Mouse (Mus musculus) embryonic facial prominence, embryonic 11.5 days (tissue): ENCODE data around the gene Zfp68. TPM values are rescaled to one million over a fixed set of nuclear protein-coding genes. Genes with fewer than 3 reads are reported as not detected.

ENCODE experiments used
- ATAC-seq: fragments of 200-750 bp; cut with Nextera tagmentation; replicated peaks from 2 replicates; pipeline ENCODE4 v1.8.0; 2017; ENCODE audit warnings: low read depth; ENCODE audit not compliant: insufficient number of reproducible peaks, low FRiP score, low TSS enrichment
- DNase-seq: peaks from one replicate; pipeline ENCODE4 v3.0.0-alpha.2; 2015; ENCODE audit warnings: low spot score
- H3K27ac ChIP-seq: fragments of 300-500 bp; sonication (generic); replicated peaks from 2 replicates; pipeline ENCODE4 v1.5.1; 2014; ENCODE audit warnings: mild to moderate bottlenecking, low read depth, low read length, control low read depth
- H3K27me3 ChIP-seq: fragments of 300-500 bp; sonication (generic); 2 replicates; pipeline ENCODE4 v1.6.1; 2014; ENCODE audit warnings: mild to moderate bottlenecking, low read length, moderate library complexity, mixed read lengths; ENCODE audit not compliant: control insufficient read depth, insufficient read depth
- H3K36me3 ChIP-seq: fragments of 300-500 bp; sonication (generic); replicated peaks from 2 replicates; pipeline ENCODE4 v1.6.1; 2014; ENCODE audit warnings: low read depth, mild to moderate bottlenecking, low read length, moderate library complexity, mixed read lengths; ENCODE audit not compliant: control insufficient read depth, insufficient read depth
- H3K4me1 ChIP-seq: fragments of 300-500 bp; sonication (generic); 2 replicates; pipeline ENCODE4 v1.6.1; 2014; ENCODE audit warnings: low read length, mixed read lengths; ENCODE audit not compliant: control insufficient read depth, insufficient read depth
- H3K4me2 ChIP-seq: fragments of 300-500 bp; sonication (generic); 2 replicates; pipeline ENCODE4 v1.6.1; 2014; ENCODE audit warnings: low read depth, mild to moderate bottlenecking, control low read depth, low read length, moderate library complexity
- H3K4me3 ChIP-seq: fragments of 300-500 bp; sonication (generic); 2 replicates; pipeline ENCODE4 v1.5.1; 2014; ENCODE audit warnings: low read depth, low read length, control low read depth
- H3K9ac ChIP-seq: fragments of 300-500 bp; sonication (generic); replicated peaks from 2 replicates; pipeline ENCODE4 v1.6.1; 2014; ENCODE audit warnings: mild to moderate bottlenecking, control low read depth, low read length
- H3K9me3 ChIP-seq: fragments of 300-500 bp; sonication (generic); replicated peaks from 2 replicates; pipeline ENCODE4 v1.6.1; 2016; ENCODE audit warnings: mild to moderate bottlenecking, low read length, inconsistent platforms, mixed read lengths; ENCODE audit not compliant: control insufficient read depth
- WGBS: fragments of 180-500 bp; shearing (Covaris S2); extraction: QIAGEN DNeasy Blood & Tissue Kit; methylation state at CpG from one replicate; pipeline ENCODE4 v1.1.7; 2014; 5-methylcytosine and 5-hydroxymethylcytosine counted together
- polyA plus RNA-seq: library from polyadenylated mRNA; unstranded; fragments of >200 nt; fragmentation: Nextera tagmentation; extraction: Ambion mirVana; gene quantifications from 2 replicates; pipeline ENCODE4 v1.2.1, GENCODE M21; 2014

Gene Zfp68
- polyA plus RNA-seq, result 79.1 and 91.8 TPM in 2 replicates

DNA sequence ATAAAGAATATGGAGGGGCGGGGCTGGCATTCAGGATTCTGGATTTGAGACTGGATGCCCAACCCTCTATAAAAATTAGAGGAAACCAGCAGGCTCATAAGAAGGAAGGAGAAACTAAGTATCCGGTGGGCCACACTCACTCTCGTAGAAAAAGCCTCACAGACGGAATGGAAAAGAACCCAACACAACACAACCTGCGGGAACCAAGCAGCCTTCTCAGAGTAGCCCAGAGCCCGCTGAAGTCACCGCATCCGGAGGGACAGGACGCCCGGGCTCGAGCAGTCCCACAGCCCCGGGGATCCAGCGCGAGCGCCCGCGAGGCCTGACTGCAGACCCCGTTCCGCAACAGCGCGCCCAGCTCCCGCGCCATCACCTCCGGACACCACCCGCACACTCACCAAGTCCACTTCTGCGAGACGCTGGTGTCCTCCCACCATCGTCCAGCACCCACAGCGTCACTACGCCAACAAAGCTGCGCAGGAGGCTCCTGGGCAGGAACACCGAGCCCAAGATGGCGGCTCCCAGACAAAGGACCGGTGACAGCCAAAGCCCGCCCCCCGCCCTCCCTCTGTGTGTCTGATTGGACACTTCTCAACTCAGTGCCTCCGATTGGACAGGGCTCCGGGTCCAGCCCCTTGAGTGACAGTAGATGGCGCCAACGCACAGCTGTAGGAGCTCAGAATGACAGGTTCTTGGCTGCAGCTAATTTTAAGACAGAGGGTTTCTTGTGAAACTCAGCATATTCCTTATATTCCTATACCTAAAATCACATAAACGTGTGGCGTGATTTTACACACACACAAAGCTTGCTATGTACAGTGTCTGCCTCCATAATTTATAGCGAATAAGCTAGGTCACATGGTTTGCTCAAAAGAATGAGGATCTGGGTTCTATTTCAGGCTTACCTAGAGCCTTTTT, at the start of gene Zfp68:
Gene Zfp68 (minus strand): TSS at position 551 of the 918 bp plus-strand sequence.
- H3K4me2 ChIP-seq, result peak within 1 kb of the TSS; percentile 14; the same call in 1 of the 2 replicates
- H3K9ac ChIP-seq, result peak within 1 kb of the TSS; percentile 96
- no peaks in the 10 kb centered on the region for H3K4me1 ChIP-seq
- no peaks in the 10 kb centered on the region for H3K9me3 ChIP-seq
- DNase-seq (peak; percentile 97), ATAC-seq (peak; percentile 95)
- H3K27ac ChIP-seq, result peak within 1 kb of the TSS; percentile 90
- WGBS, result under 1% methylated on average over 41 of the region's 43 CpGs
- H3K4me3 ChIP-seq, result peak within 1 kb of the TSS; percentile 81
- peaks cover 20% of the 10 kb centered on the region for H3K36me3 ChIP-seq
- no peaks in the 10 kb centered on the region for H3K27me3 ChIP-seq

- DNase-seq (peak; percentile 77), ATAC-seq (0 out of 2 replicates have a peak, but pooled peaks have one; percentile 48)
- Histone ChIP-seq H3K4me3 (no peak overlapping the region), H3K4me1 (no peaks in the 10 kb centered on the region), H3K4me2 (no peak overlapping the region), H3K27ac (no peak overlapping the region), H3K27me3 (no peaks in the 10 kb centered on the region), H3K36me3 (no peaks in the 10 kb centered on the region), H3K9ac (no peak overlapping the region), H3K9me3 (no peaks in the 10 kb centered on the region)
- WGBS, result 9% methylated on average over 5 of the region's 5 CpGs
These were observed 39.4 kb upstream of the Zfp68 start for GRCm38 (mm10) chr5:138658922-138659321.

DNA sequence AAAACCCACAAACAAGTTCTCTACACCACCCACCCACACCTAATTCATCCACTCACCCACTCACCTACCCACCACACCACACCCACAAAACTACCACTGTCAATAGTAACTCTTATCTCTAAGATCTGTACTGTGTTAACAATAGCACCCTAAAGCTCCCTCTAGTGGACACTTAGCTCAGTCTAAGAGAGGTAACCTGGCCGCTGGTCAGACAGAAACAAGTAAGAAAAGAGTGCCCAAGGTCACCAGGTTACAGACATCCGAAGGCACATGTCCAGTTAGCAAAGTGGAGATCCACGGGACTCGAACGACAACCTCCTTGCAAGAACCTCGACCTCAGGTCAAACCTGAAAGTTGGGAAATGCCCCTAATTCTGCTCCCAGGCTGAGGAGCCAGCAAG, 38.3 kb upstream of the Zfp68 start:
- peak; percentile 80 for DNase-seq
- 0 out of 2 replicates have a peak, but pooled peaks have one; percentile 52 for ATAC-seq

GRCm38 (mm10) chr5:138657407-138657806, 37.8 kb upstream of the Zfp68 start:
- Histone ChIP-seq H3K27me3 (no peaks in the 10 kb centered on the region), H3K4me1 (no peaks in the 10 kb centered on the region), H3K9me3 (no peaks in the 10 kb centered on the region), H3K4me3 (no peak overlapping the region), H3K9ac (no peak overlapping the region), H3K27ac (no peak overlapping the region), H3K36me3 (no peaks in the 10 kb centered on the region), H3K4me2 (no peak overlapping the region)
- WGBS, result 90% methylated on average over 3 of the region's 3 CpGs
- DNase-seq, result no peak
- ATAC-seq, result no peak

More for the DNA sequence above, 38.3 kb upstream of the Zfp68 start:
- no peaks in the 10 kb centered on the region for H3K36me3 ChIP-seq
- H3K4me3 ChIP-seq, result no peak overlapping the region
- H3K4me2 ChIP-seq, result no peak overlapping the region
- no peak overlapping the region for H3K9ac ChIP-seq
- 32% methylated on average over 6 of the region's 6 CpGs for WGBS
- no peaks in the 10 kb centered on the region for H3K27me3 ChIP-seq
- no peaks in the 10 kb centered on the region for H3K9me3 ChIP-seq
- H3K4me1 ChIP-seq, result no peaks in the 10 kb centered on the region
- H3K27ac ChIP-seq, result no peak overlapping the region

DNA sequence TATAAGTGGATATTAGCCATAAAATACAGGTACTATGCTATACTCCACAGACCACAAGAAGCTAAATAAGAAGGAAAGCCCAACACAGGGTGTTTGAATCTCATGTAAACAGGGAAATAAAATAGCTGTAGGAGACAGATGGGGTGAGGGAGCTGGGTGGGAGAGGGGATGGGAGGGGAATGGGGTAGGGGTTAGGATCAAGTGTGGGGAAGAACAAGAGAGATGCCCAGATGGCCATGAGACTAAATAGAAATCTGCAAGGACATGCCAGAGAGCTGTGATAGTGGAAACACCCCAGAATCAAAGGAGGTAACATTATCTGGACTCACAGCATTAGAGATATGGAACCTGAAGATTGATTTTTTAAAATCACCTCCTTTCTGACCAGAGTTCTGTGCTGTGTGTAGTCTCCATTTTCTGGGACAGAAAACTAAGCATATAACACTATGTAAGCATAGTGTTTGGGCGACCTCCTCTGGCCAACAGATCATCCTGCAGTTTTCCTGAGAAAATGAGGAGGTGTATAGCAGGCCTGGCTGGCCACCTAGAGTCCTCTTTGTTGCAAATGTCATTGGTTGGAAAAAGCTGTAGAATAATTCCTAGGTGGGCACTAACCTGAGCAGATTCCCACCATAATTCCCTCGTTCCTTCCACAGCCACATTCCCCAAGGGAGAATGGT, 37.1 kb upstream of the Zfp68 start:
- Histone ChIP-seq H3K4me2 (no peak overlapping the region), H3K4me1 (no peaks in the 10 kb centered on the region), H3K36me3 (no peaks in the 10 kb centered on the region), H3K4me3 (no peak overlapping the region), H3K27ac (no peak overlapping the region), H3K27me3 (no peaks in the 10 kb centered on the region), H3K9ac (no peak overlapping the region), H3K9me3 (no peaks in the 10 kb centered on the region)
- DNase-seq, result peak; percentile 68
- WGBS, result 16% methylated on average over 2 of the region's 2 CpGs
- 0 out of 2 replicates have a peak, but pooled peaks have one; percentile 56 for ATAC-seq

- Histone ChIP-seq H3K9me3 (no peaks in the 10 kb centered on the region), H3K9ac (no peak overlapping the region), H3K27me3 (no peaks in the 10 kb centered on the region), H3K4me1 (no peaks in the 10 kb centered on the region), H3K4me3 (no peak overlapping the region), H3K4me2 (no peak overlapping the region), H3K36me3 (no peaks in the 10 kb centered on the region), H3K27ac (no peak overlapping the region)
- 85% methylated on average over 1 of the region's 1 CpGs for WGBS
- DNase-seq (no peak), ATAC-seq (no peak)
These were observed 33.4 kb upstream of the Zfp68 start for GRCm38 (mm10) chr5:138652911-138653310.

- no peaks in the 10 kb centered on the region; the same call in 1 of the 2 replicates for H3K36me3 ChIP-seq
- 93% methylated on average over 3 of the region's 3 CpGs for WGBS
These were observed 22.2 kb upstream of the Zfp68 start for GRCm38 (mm10) chr5:138641761-138642160.

More at GRCm38 (mm10) chr5:138641761-138642160, 22.2 kb upstream of the Zfp68 start:
- ATAC-seq (no peak), DNase-seq (no peak)
- Histone ChIP-seq H3K4me2 (no peak overlapping the region), H3K4me1 (no peaks in the 10 kb centered on the region), H3K4me3 (no peak overlapping the region), H3K9me3 (no peaks in the 10 kb centered on the region), H3K27ac (no peak overlapping the region), H3K27me3 (no peaks in the 10 kb centered on the region), H3K9ac (no peak overlapping the region)
